Mouse (Mus musculus) right cerebral cortex, adult 18-20 months (tissue): ENCODE measurements at regions not wholly inside any gene's neighbourhood (a gene's known extent, or its start where the extent isn't known, plus 50 kb on each side); places are given as distances from the start of the nearest gene placed in this dataset.
A peak's percentile ranks its signal among the peaks of the same experiment; 100 is the strongest.

ENCODE experiments used
- DNase-seq: peaks from one replicate; pipeline ENCODE4 v3.0.0; 2022; ENCODE audit warnings: mixed read lengths

GRCm38 (mm10) chr1:186224231-186224630 lies 107.1 kb upstream of the Lyplal1 start:
- no peak for DNase-seq

GRCm38 (mm10) chr1:186223417-186223816 lies 106.3 kb upstream of the Lyplal1 start:
- DNase-seq: no peak

- DNase-seq: no peak
These were observed 101.9 kb upstream of the Lyplal1 start for GRCm38 (mm10) chr1:186218995-186219394.

GRCm38 (mm10) chr1:186217198-186217597 lies 100.1 kb upstream of the Lyplal1 start:
- no peak for DNase-seq

- DNase-seq: no peak
These were observed 87.0 kb upstream of the Lyplal1 start for GRCm38 (mm10) chr1:186204151-186204550.

- DNase-seq: no peak
These were observed 85.4 kb upstream of the Lyplal1 start for GRCm38 (mm10) chr1:186202536-186202935.

GRCm38 (mm10) chr1:186198391-186198790 lies 81.3 kb upstream of the Lyplal1 start:
- DNase-seq: no peak

- DNase-seq: no peak
These were observed 79.9 kb upstream of the Lyplal1 start for GRCm38 (mm10) chr1:186197057-186197456.

GRCm38 (mm10) chr1:186189390-186189789 lies 72.3 kb upstream of the Lyplal1 start:
- no peak for DNase-seq

GRCm38 (mm10) chr1:186187372-186187771 lies 70.3 kb upstream of the Lyplal1 start:
- DNase-seq: no peak

- no peak for DNase-seq
These were observed 66.1 kb upstream of the Lyplal1 start for GRCm38 (mm10) chr1:186183204-186183651.

GRCm38 (mm10) chr1:186182498-186183203 lies 65.5 kb upstream of the Lyplal1 start:
- DNase-seq: peak; percentile 11

- no peak for DNase-seq
These were observed 59.9 kb upstream of the Lyplal1 start for GRCm38 (mm10) chr1:186177019-186177418.

- DNase-seq: no peak
These were observed 56.4 kb upstream of the Lyplal1 start for GRCm38 (mm10) chr1:186173472-186174014.

- no peak for DNase-seq
These were observed 54.6 kb upstream of the Lyplal1 start for GRCm38 (mm10) chr1:186171691-186172090.
